Mouse (Mus musculus) midbrain, embryonic 11.5 days (tissue): ENCODE data around the gene Nek1. TPM values are rescaled to one million over a fixed set of nuclear protein-coding genes. Genes with fewer than 3 reads are reported as not detected.

ENCODE experiments used
- ATAC-seq: fragments of 200-750 bp; cut with Nextera tagmentation; 2 replicates; pipeline ENCODE4 v1.8.0; 2017; ENCODE audit warnings: moderate TSS enrichment, moderate library complexity; ENCODE audit not compliant: low FRiP score
- DNase-seq: peaks from one replicate; pipeline ENCODE4 v3.0.0; 2015; ENCODE audit warnings: low spot score; ENCODE audit errors: missing footprints
- H3K27ac ChIP-seq: fragments of 300-500 bp; sonication (generic); 2 replicates; pipeline ENCODE4 v1.5.1; 2014; ENCODE audit warnings: low read depth, low read length
- H3K27me3 ChIP-seq: fragments of 300-500 bp; sonication (generic); 2 replicates; pipeline ENCODE4 v1.6.1; 2014; ENCODE audit warnings: mild to moderate bottlenecking, low read length, moderate library complexity, mixed read lengths; ENCODE audit not compliant: control insufficient read depth, insufficient read depth
- H3K36me3 ChIP-seq: fragments of 300-500 bp; sonication (generic); 2 replicates; pipeline ENCODE4 v1.6.1; 2014; ENCODE audit warnings: mild to moderate bottlenecking, low read length, moderate library complexity, mixed read lengths; ENCODE audit not compliant: control insufficient read depth, insufficient read depth
- H3K4me1 ChIP-seq: fragments of 300-500 bp; sonication (generic); 2 replicates; pipeline ENCODE4 v1.6.1; 2014; ENCODE audit warnings: low read length; ENCODE audit not compliant: control insufficient read depth, insufficient read depth
- H3K4me2 ChIP-seq: fragments of 300-500 bp; sonication (generic); 2 replicates; pipeline ENCODE4 v1.6.1; 2014; ENCODE audit warnings: mild to moderate bottlenecking, moderate library complexity
- H3K4me3 ChIP-seq: fragments of 300-500 bp; sonication (generic); 2 replicates; pipeline ENCODE4 v1.5.1; 2014; ENCODE audit warnings: low read depth, low read length
- H3K9ac ChIP-seq: fragments of 300-500 bp; sonication (generic); 2 replicates; pipeline ENCODE4 v1.6.1; 2014; ENCODE audit warnings: low read length
- H3K9me3 ChIP-seq: fragments of 300-500 bp; sonication (generic); 2 replicates; pipeline ENCODE4 v1.6.1; 2016; ENCODE audit warnings: low read length; ENCODE audit not compliant: control insufficient read depth
- WGBS: fragments of 180-500 bp; shearing (Covaris S2); extraction: QIAGEN DNeasy Blood & Tissue Kit; methylation state at CpG from one replicate; pipeline ENCODE4 v1.1.7; 2014; 5-methylcytosine and 5-hydroxymethylcytosine counted together
- polyA plus RNA-seq: library from polyadenylated mRNA; unstranded; fragments of >200 nt; fragmentation: Nextera tagmentation; extraction: Ambion mirVana; gene quantifications from 2 replicates; pipeline ENCODE4 v1.2.1, GENCODE M21; 2014

Gene Nek1
- 22.9 and 24.9 TPM in 2 replicates for polyA plus RNA-seq

GRCm38 (mm10) chr8:60992910-60993638 is at the start of gene Nek1:
Gene Nek1 (plus strand): TSS chr8:60993195.
- H3K27ac ChIP-seq, result peak within 1 kb of the TSS; percentile 75
- no peaks in the 10 kb centered on the region for H3K36me3 ChIP-seq
- under 1% methylated on average over 57 of the region's 57 CpGs for WGBS
- DNase-seq, result peak; percentile 99
- H3K27me3 ChIP-seq, result no peaks in the 10 kb centered on the region
- no peaks in the 10 kb centered on the region for H3K9me3 ChIP-seq
- peak; percentile 96 for ATAC-seq
- peak within 1 kb of the TSS; percentile 72 for H3K9ac ChIP-seq
- H3K4me3 ChIP-seq, result peak within 1 kb of the TSS; percentile 55
- H3K4me2 ChIP-seq, result peak within 1 kb of the TSS; percentile 74
- peaks cover 5% of the 10 kb centered on the region for H3K4me1 ChIP-seq

- Histone ChIP-seq H3K4me2 (no peak overlapping the region), H3K27me3 (no peaks in the 10 kb centered on the region), H3K4me3 (no peak overlapping the region), H3K9ac (no peak overlapping the region), H3K27ac (no peak overlapping the region), H3K9me3 (no peaks in the 10 kb centered on the region), H3K4me1 (peaks cover 5% of the 10 kb centered on the region), H3K36me3 (no peaks in the 10 kb centered on the region)
- no peak for DNase-seq
- ATAC-seq, result no peak
Observed at GRCm38 (mm10) chr8:60947503-60947902, 45.5 kb upstream of the Nek1 start.

GRCm38 (mm10) chr8:60949859-60950258 is 43.1 kb upstream of the Nek1 start:
- no peaks in the 10 kb centered on the region for H3K36me3 ChIP-seq
- H3K9ac ChIP-seq, result no peak overlapping the region
- ATAC-seq, result no peak
- H3K27ac ChIP-seq, result no peak overlapping the region
- H3K4me3 ChIP-seq, result no peak overlapping the region
- no peak for DNase-seq
- peaks cover 7% of the 10 kb centered on the region for H3K4me1 ChIP-seq
- H3K4me2 ChIP-seq, result no peak overlapping the region
- whole genome bisulfite sequencing, result 74% methylated on average over 4 of the region's 4 CpGs
- H3K27me3 ChIP-seq, result no peaks in the 10 kb centered on the region
- H3K9me3 ChIP-seq, result no peaks in the 10 kb centered on the region

GRCm38 (mm10) chr8:60951271-60951670 is 41.7 kb upstream of the Nek1 start:
- Histone ChIP-seq H3K4me3 (no peak overlapping the region), H3K36me3 (no peaks in the 10 kb centered on the region), H3K27ac (no peak overlapping the region), H3K9ac (no peak overlapping the region), H3K4me1 (peaks cover 7% of the 10 kb centered on the region), H3K4me2 (no peak overlapping the region), H3K9me3 (no peaks in the 10 kb centered on the region), H3K27me3 (no peaks in the 10 kb centered on the region)
- ATAC-seq (no peak), DNase-seq (no peak)
- 71% methylated on average over 4 of the region's 4 CpGs for WGBS

GRCm38 (mm10) chr8:60951757-60952156 is 41.2 kb upstream of the Nek1 start:
- Histone ChIP-seq H3K27me3 (no peaks in the 10 kb centered on the region), H3K4me3 (no peak overlapping the region), H3K4me1 (peaks cover 7% of the 10 kb centered on the region), H3K27ac (no peak overlapping the region), H3K36me3 (no peaks in the 10 kb centered on the region), H3K9me3 (no peaks in the 10 kb centered on the region), H3K9ac (no peak overlapping the region), H3K4me2 (no peak overlapping the region)
- DNase-seq (no peak), ATAC-seq (no peak)
- WGBS, result 97% methylated on average over 1 of the region's 1 CpGs

- ATAC-seq (no peak), DNase-seq (no peak)
- peak overlapping the region; percentile 34 for H3K4me2 ChIP-seq
- no peaks in the 10 kb centered on the region for H3K36me3 ChIP-seq
- H3K27ac ChIP-seq, result no peak overlapping the region
- 52% methylated on average over 5 of the region's 5 CpGs for WGBS
- H3K9me3 ChIP-seq, result no peaks in the 10 kb centered on the region
- no peak overlapping the region for H3K9ac ChIP-seq
- H3K27me3 ChIP-seq, result no peaks in the 10 kb centered on the region
- H3K4me3 ChIP-seq, result no peak overlapping the region; the same call in 1 of the 2 replicates
- H3K4me1 ChIP-seq, result peaks cover 7% of the 10 kb centered on the region
Observed at GRCm38 (mm10) chr8:60952803-60953202, 40.2 kb upstream of the Nek1 start.

GRCm38 (mm10) chr8:60954281-60955014 is 38.5 kb upstream of the Nek1 start:
- Histone ChIP-seq H3K27me3 (no peaks in the 10 kb centered on the region), H3K9ac (peak overlapping the region; percentile 25), H3K27ac (peak overlapping the region; percentile 88), H3K9me3 (no peaks in the 10 kb centered on the region), H3K4me2 (peak overlapping the region; percentile 35), H3K36me3 (no peaks in the 10 kb centered on the region), H3K4me3 (peak overlapping the region; percentile 19), H3K4me1 (peaks cover 7% of the 10 kb centered on the region)
- WGBS, result under 1% methylated on average over 15 of the region's 15 CpGs
- peak; percentile 97 for ATAC-seq
- peak; percentile 95 for DNase-seq

- Histone ChIP-seq H3K36me3 (no peaks in the 10 kb centered on the region), H3K9ac (no peak overlapping the region), H3K27ac (no peak overlapping the region), H3K4me1 (peaks cover 4% of the 10 kb centered on the region), H3K27me3 (no peaks in the 10 kb centered on the region), H3K9me3 (no peaks in the 10 kb centered on the region), H3K4me3 (no peak overlapping the region), H3K4me2 (no peak overlapping the region)
- ATAC-seq (no peak), DNase-seq (no peak)
- 90% methylated on average over 7 of the region's 7 CpGs for WGBS
Observed at GRCm38 (mm10) chr8:60956847-60957246, 36.1 kb upstream of the Nek1 start.

- H3K27me3 ChIP-seq, result no peaks in the 10 kb centered on the region
- H3K9ac ChIP-seq, result no peak overlapping the region
- H3K4me3 ChIP-seq, result no peak overlapping the region
- no peaks in the 10 kb centered on the region; the same call in 1 of the 2 replicates for H3K4me1 ChIP-seq
- 86% methylated on average over 3 of the region's 3 CpGs for WGBS
- H3K9me3 ChIP-seq, result no peaks in the 10 kb centered on the region
- ATAC-seq, result no peak
- H3K4me2 ChIP-seq, result no peak overlapping the region
- no peak overlapping the region for H3K27ac ChIP-seq
- DNase-seq, result no peak
- H3K36me3 ChIP-seq, result no peaks in the 10 kb centered on the region
Observed at GRCm38 (mm10) chr8:60962763-60963162, 30.2 kb upstream of the Nek1 start.
